Mouse (Mus musculus): ENCODE results near the gene Ccrl2.

GRCm38 (mm10) chr9:111100406-111100805, 43.1 kb upstream of the Ccrl2 start:
- TF ChIP-seq CHD2 (IDR thresholded peaks at IDR 0.05; ENCODE audit: low read length) (no peak), MAX (IDR thresholded peaks at IDR 0.05; ENCODE audit: low read length) (no peak), ELF1 (IDR thresholded peaks at IDR 0.05; ENCODE audit: low read depth, low read length) (no peak), CTCF (IDR thresholded peaks at IDR 0.05 in 2 of 3, conservative IDR thresholded peaks at IDR 0.05 in 1 of 3; ENCODE audit: control insufficient read depth in 1 of 3, insufficient read depth in 1 of 3, low read depth in 2 of 3, low read length in 3 of 3, poor library complexity in 1 of 3, severe bottlenecking in 1 of 3) (no peak), POLR2A (IDR thresholded peaks at IDR 0.05; ENCODE audit: control insufficient read depth in 1 of 2, insufficient read depth in 1 of 2, low read depth in 1 of 2, low read length in 2 of 2, poor library complexity in 1 of 2) (no peak), CHD1 (IDR thresholded peaks at IDR 0.05; ENCODE audit: low read depth, low read length) (no peak), MAFK (IDR thresholded peaks at IDR 0.05; ENCODE audit: borderline replicate concordance, low read depth, low read length) (no peak), EP300 (IDR thresholded peaks at IDR 0.05; ENCODE audit: low read depth in 1 of 2, low read length in 2 of 2) (no peak), E2F4 (IDR thresholded peaks at IDR 0.05; ENCODE audit: borderline replicate concordance, low read depth, low read length) (no peak), RAD21 (IDR thresholded peaks at IDR 0.05; ENCODE audit: low read depth, low read length) (no peak), USF1 (IDR thresholded peaks at IDR 0.05; ENCODE audit: low read depth, low read length) (no peak), TCF12 (IDR thresholded peaks at IDR 0.05; ENCODE audit: low read depth, low read length) (no peak)

All from MEL (cell line).